Mouse (Mus musculus) embryonic facial prominence, embryonic 12.5 days (tissue): ENCODE results near the gene Pitpnc1. TPM values are rescaled to one million over a fixed set of nuclear protein-coding genes. Genes with fewer than 3 reads are reported as not detected.

Source experiments
- ATAC-seq: fragments of 200-750 bp; cut with Nextera tagmentation; 2 replicates; pipeline ENCODE4 v1.8.0; 2017; ENCODE audit not compliant: insufficient number of reproducible peaks, insufficient read depth, low FRiP score, low TSS enrichment
- H3K27ac ChIP-seq: fragments of 300-500 bp; sonication (generic); 2 replicates; pipeline ENCODE4 v1.5.1; 2016; ENCODE audit warnings: mild to moderate bottlenecking
- H3K27me3 ChIP-seq: fragments of 300-500 bp; sonication (generic); 2 replicates; pipeline ENCODE4 v1.6.1; 2016; ENCODE audit warnings: mild to moderate bottlenecking, moderate library complexity
- H3K36me3 ChIP-seq: fragments of 300-500 bp; sonication (generic); 2 replicates; pipeline ENCODE4 v1.6.1; 2016; ENCODE audit warnings: mild to moderate bottlenecking
- H3K4me1 ChIP-seq: fragments of 300-500 bp; sonication (generic); 2 replicates; pipeline ENCODE4 v1.6.1; 2016
- H3K4me2 ChIP-seq: fragments of 300-500 bp; sonication (generic); replicated peaks from 2 replicates; pipeline ENCODE4 v1.6.1; 2016; ENCODE audit warnings: mild to moderate bottlenecking, moderate library complexity
- H3K4me3 ChIP-seq: fragments of 300-500 bp; sonication (generic); 2 replicates; pipeline ENCODE4 v1.5.1; 2016; ENCODE audit warnings: mild to moderate bottlenecking
- H3K9ac ChIP-seq: fragments of 300-500 bp; sonication (generic); 2 replicates; pipeline ENCODE4 v1.6.1; 2016; ENCODE audit warnings: mild to moderate bottlenecking, moderate library complexity
- H3K9me3 ChIP-seq: fragments of 300-500 bp; sonication (generic); 2 replicates; pipeline ENCODE4 v1.6.1; 2016; ENCODE audit warnings: mild to moderate bottlenecking, moderate library complexity
- WGBS: fragments of 180-500 bp; shearing (Covaris S2); methylation state at CpG from one replicate; pipeline ENCODE4 v1.1.7; 2016; 5-methylcytosine and 5-hydroxymethylcytosine counted together
- polyA plus RNA-seq: library from polyadenylated mRNA; unstranded; fragments of >200 nt; fragmentation: Nextera tagmentation; extraction: Ambion mirVana; gene quantifications from 2 replicates; pipeline ENCODE4 v1.2.1, GENCODE M21; 2016

Gene Pitpnc1
- polyA plus RNA-seq, 1 experiment from 2014 or later, result 36.3 TPM

- H3K36me3 ChIP-seq, result peaks cover 15% of the 10 kb centered on the region
These were observed 244.1 kb downstream of the Pitpnc1 start for GRCm38 (mm10) chr11:107226431-107226830.

DNA sequence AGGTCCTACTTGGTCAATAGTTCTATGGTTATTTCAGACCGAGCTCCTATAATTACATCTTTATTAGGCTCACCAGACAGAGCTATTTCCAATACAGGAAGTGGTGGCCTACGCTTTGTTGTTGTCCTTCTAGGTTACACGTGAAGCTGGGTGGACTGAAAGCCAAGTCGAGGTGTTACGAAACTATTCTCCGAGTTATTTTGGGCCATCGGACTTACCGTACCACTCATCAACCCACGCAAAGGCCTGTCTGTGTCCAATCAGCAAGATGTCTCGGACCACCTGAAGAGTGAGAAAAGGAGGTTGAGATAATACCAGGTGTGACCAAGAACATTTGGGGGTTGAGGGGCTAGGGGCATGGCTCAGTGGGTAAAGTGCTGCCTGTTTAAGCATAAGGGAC lies 244.5 kb downstream of the Pitpnc1 start:
- H3K27me3 ChIP-seq, result no peaks in the 10 kb centered on the region
- no peak overlapping the region for H3K4me3 ChIP-seq
- H3K36me3 ChIP-seq, result peaks cover 13% of the 10 kb centered on the region; the same call in 1 of the 2 replicates
- no peak overlapping the region for H3K27ac ChIP-seq
- H3K9ac ChIP-seq, result no peak overlapping the region
- peaks cover 9% of the 10 kb centered on the region; the same call in 1 of the 2 replicates for H3K4me1 ChIP-seq
- 92% methylated on average over 10 of the region's 10 CpGs for WGBS
- no peak overlapping the region for H3K4me2 ChIP-seq
- H3K9me3 ChIP-seq, result peaks cover 9% of the 10 kb centered on the region; the same call in 1 of the 2 replicates
- ATAC-seq, result no peak

More at GRCm38 (mm10) chr11:107226431-107226830, 244.1 kb downstream of the Pitpnc1 start:
- H3K4me1 ChIP-seq, result peaks cover 9% of the 10 kb centered on the region; the same call in 1 of the 2 replicates
- no peak overlapping the region for H3K4me2 ChIP-seq
- peaks cover 9% of the 10 kb centered on the region; the same call in 1 of the 2 replicates for H3K9me3 ChIP-seq
- 91% methylated on average over 1 of the region's 1 CpGs for WGBS
- H3K4me3 ChIP-seq, result no peak overlapping the region
- no peak overlapping the region for H3K27ac ChIP-seq
- ATAC-seq, result no peak
- H3K27me3 ChIP-seq, result no peaks in the 10 kb centered on the region
- H3K9ac ChIP-seq, result no peak overlapping the region

DNA sequence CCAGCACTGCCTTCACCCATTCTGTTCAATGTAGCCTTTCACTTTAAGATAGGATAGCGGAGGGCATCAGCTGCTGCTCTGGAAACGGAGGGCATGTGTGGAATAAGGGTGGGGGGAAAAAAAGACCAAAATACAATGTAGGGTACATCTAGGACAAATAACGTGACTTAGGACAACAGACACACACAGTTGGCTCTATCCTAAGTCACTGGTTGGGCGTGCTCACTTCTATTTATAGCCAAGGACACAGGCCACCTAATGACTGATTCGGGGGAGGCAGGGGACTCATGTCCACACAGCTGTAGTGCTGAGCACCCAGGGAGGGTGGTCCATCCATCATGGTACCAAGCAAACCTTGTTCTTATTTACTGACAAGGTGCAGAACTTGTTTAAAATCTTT lies 245.2 kb downstream of the Pitpnc1 start:
- 90% methylated on average over 5 of the region's 5 CpGs for WGBS

DNA sequence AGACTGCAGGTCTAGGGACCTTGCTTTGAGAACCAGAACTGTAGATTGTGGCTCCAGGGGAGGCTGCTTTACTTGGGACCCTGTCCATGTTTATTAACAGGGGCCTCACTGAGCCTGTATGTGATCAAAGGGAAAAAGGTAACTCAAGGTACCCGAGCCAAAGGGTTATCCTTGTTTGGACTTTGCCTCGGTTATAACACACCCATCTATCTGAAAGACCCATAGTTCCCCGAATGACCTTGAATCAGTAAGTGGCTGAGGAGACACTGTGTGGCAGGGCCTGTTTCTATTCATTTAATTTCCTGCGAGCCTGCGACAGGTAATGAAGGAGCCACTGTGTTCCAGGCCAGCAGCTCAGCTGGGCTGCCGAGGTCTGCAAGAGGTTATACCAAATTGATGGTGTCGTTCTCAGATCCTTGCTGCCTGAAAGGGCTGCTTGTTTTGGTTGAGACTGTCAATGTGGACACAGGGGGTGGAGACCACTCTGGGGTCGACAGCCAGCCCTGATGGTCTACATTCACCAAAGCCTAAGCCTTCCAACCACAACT lies 246.8 kb downstream of the Pitpnc1 start:
- Histone ChIP-seq H3K27ac (no peak overlapping the region), H3K9ac (no peak overlapping the region), H3K27me3 (no peaks in the 10 kb centered on the region), H3K4me2 (no peak overlapping the region), H3K4me1 (peaks cover 9% of the 10 kb centered on the region; the same call in 1 of the 2 replicates), H3K36me3 (peaks cover 12% of the 10 kb centered on the region; the same call in 1 of the 2 replicates), H3K4me3 (no peak overlapping the region), H3K9me3 (peaks cover 9% of the 10 kb centered on the region; the same call in 1 of the 2 replicates)
- no peak for ATAC-seq
- 29% methylated on average over 8 of the region's 8 CpGs for WGBS

More for the DNA sequence above, 245.2 kb downstream of the Pitpnc1 start:
- ATAC-seq, result no peak
- Histone ChIP-seq H3K36me3 (peaks cover 13% of the 10 kb centered on the region; the same call in 1 of the 2 replicates), H3K9ac (no peak overlapping the region), H3K4me2 (no peak overlapping the region), H3K27ac (no peak overlapping the region), H3K4me3 (no peak overlapping the region), H3K9me3 (peaks cover 9% of the 10 kb centered on the region; the same call in 1 of the 2 replicates), H3K4me1 (peaks cover 9% of the 10 kb centered on the region; the same call in 1 of the 2 replicates), H3K27me3 (no peaks in the 10 kb centered on the region)

- WGBS, result 44% methylated on average over 1 of the region's 1 CpGs
These were observed 247.3 kb downstream of the Pitpnc1 start for GRCm38 (mm10) chr11:107223169-107223561.

GRCm38 (mm10) chr11:107222531-107223168 lies 247.8 kb downstream of the Pitpnc1 start:
- Histone ChIP-seq H3K9me3 (peaks cover under 1% of the 10 kb centered on the region; the same call in 1 of the 2 replicates), H3K27me3 (no peaks in the 10 kb centered on the region), H3K27ac (no peak overlapping the region), H3K9ac (no peak overlapping the region), H3K4me3 (no peak overlapping the region), H3K4me2 (no peak overlapping the region), H3K4me1 (peaks cover 9% of the 10 kb centered on the region; the same call in 1 of the 2 replicates), H3K36me3 (peaks cover 1% of the 10 kb centered on the region; the same call in 1 of the 2 replicates)
- no peak for ATAC-seq
- 68% methylated on average over 12 of the region's 12 CpGs for WGBS

More at GRCm38 (mm10) chr11:107223169-107223561, 247.3 kb downstream of the Pitpnc1 start:
- Histone ChIP-seq H3K27ac (no peak overlapping the region), H3K36me3 (peaks cover 6% of the 10 kb centered on the region; the same call in 1 of the 2 replicates), H3K9ac (no peak overlapping the region), H3K4me1 (peaks cover 9% of the 10 kb centered on the region; the same call in 1 of the 2 replicates), H3K4me2 (no peak overlapping the region), H3K9me3 (peaks cover 6% of the 10 kb centered on the region; the same call in 1 of the 2 replicates), H3K4me3 (no peak overlapping the region), H3K27me3 (no peaks in the 10 kb centered on the region)
- no peak for ATAC-seq

GRCm38 (mm10) chr11:107215111-107215510 lies 255.4 kb downstream of the Pitpnc1 start:
- 90% methylated on average over 9 of the region's 9 CpGs for WGBS

GRCm38 (mm10) chr11:107213745-107214144 lies 256.8 kb downstream of the Pitpnc1 start:
- ATAC-seq, result no peak
- no peak overlapping the region for H3K9ac ChIP-seq
- no peak overlapping the region for H3K27ac ChIP-seq
- no peaks in the 10 kb centered on the region for H3K27me3 ChIP-seq
- H3K4me3 ChIP-seq, result no peak overlapping the region
- peaks cover 18% of the 10 kb centered on the region; the same call in 1 of the 2 replicates for H3K36me3 ChIP-seq
- 76% methylated on average over 5 of the region's 5 CpGs for WGBS
- no peaks in the 10 kb centered on the region for H3K9me3 ChIP-seq
- H3K4me1 ChIP-seq, result no peaks in the 10 kb centered on the region
- no peak overlapping the region for H3K4me2 ChIP-seq

More at GRCm38 (mm10) chr11:107215111-107215510, 255.4 kb downstream of the Pitpnc1 start:
- Histone ChIP-seq H3K27ac (no peak overlapping the region), H3K27me3 (no peaks in the 10 kb centered on the region), H3K9ac (no peak overlapping the region), H3K36me3 (peaks cover 15% of the 10 kb centered on the region), H3K4me3 (no peak overlapping the region), H3K4me1 (no peaks in the 10 kb centered on the region), H3K9me3 (no peaks in the 10 kb centered on the region), H3K4me2 (no peak overlapping the region)
- ATAC-seq, result no peak

DNA sequence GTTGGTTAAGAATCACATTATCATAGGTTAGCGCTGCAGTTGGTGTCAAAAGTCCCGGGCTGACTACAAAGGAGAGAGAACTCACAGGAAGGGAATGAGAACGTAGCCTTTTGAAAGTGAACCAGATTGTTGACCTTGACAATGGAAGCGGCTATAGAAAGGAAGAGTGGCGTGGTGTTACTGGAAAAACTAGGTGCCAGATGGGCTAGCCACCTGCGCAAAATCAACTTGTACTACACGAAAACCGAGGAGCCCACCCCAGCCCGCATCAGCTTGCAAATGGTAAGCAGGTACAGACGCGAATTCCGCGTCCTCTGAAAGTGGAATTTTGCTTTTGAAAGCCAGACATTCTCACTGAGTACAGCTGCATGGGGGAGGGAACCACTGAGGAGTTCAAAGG lies 260.7 kb downstream of the Pitpnc1 start:
- Histone ChIP-seq H3K4me3 (no peak overlapping the region), H3K9me3 (no peaks in the 10 kb centered on the region), H3K36me3 (0 out of 2 replicates have a peak, but pooled peaks cover 5% of the 10 kb centered on the region), H3K4me2 (no peak overlapping the region), H3K4me1 (no peaks in the 10 kb centered on the region), H3K9ac (no peak overlapping the region), H3K27me3 (no peaks in the 10 kb centered on the region), H3K27ac (no peak overlapping the region)
- WGBS, result 85% methylated on average over 13 of the region's 13 CpGs
- no peak for ATAC-seq

DNA sequence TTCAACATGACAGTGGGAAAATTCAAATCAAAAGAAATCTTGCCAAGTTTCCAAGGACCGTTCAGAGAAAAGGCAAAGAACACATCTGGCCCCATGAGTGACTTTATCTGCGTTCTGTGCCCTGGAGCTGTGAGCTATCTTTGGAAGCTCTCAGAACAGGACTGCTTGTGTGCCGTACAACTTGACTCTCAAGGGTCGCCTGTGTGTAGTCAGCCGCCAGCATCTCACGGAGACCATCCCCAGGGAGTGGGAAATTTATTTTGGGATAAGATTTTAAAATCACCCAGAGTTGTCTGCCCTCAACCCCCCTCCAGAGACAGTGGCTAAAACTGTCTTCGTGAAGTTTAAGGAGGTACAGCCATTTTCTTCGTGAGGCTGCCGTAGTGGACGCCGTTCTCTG lies 268.7 kb downstream of the Pitpnc1 start:
- Histone ChIP-seq H3K4me1 (no peaks in the 10 kb centered on the region), H3K4me3 (no peak overlapping the region), H3K27me3 (no peaks in the 10 kb centered on the region), H3K27ac (no peak overlapping the region), H3K4me2 (no peak overlapping the region), H3K9ac (no peak overlapping the region), H3K9me3 (no peaks in the 10 kb centered on the region), H3K36me3 (no peaks in the 10 kb centered on the region)
- ATAC-seq, result no peak
- WGBS, result 72% methylated on average over 11 of the region's 11 CpGs

DNA sequence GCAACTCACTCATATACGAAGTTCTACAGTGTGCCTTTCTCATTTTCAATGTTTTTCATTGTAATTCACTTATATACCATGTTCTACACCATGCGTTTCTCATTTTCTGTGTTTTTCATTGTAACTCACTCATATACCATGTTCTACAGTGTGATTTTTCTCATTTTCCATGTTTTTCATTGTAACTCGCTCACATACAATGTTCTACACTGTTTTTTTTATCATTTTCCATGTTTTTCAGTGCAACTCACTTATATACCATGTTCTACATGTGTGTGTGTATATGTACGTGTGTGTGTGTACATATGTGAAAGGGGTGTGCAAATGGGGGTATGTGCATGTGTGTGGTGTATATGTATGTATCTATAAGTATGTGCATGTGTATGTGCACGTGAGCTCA lies 271.2 kb downstream of the Pitpnc1 start:
- Histone ChIP-seq H3K4me2 (no peak overlapping the region), H3K9ac (no peak overlapping the region), H3K27me3 (no peaks in the 10 kb centered on the region), H3K4me1 (no peaks in the 10 kb centered on the region), H3K4me3 (no peak overlapping the region), H3K36me3 (no peaks in the 10 kb centered on the region), H3K27ac (no peak overlapping the region), H3K9me3 (no peaks in the 10 kb centered on the region)
- 73% methylated on average over 5 of the region's 5 CpGs for WGBS
- no peak for ATAC-seq

- Histone ChIP-seq H3K4me1 (no peaks in the 10 kb centered on the region), H3K4me3 (no peak overlapping the region), H3K27ac (no peak overlapping the region), H3K36me3 (no peaks in the 10 kb centered on the region), H3K4me2 (no peak overlapping the region), H3K9me3 (no peaks in the 10 kb centered on the region), H3K9ac (no peak overlapping the region), H3K27me3 (no peaks in the 10 kb centered on the region)
- ATAC-seq, result no peak
- WGBS, result 42% methylated on average over 2 of the region's 2 CpGs
These were observed 275.2 kb downstream of the Pitpnc1 start for GRCm38 (mm10) chr11:107195334-107195733.
